Mouse (Mus musculus) R1 (cell line): ENCODE data around the gene Ncoa3.

ENCODE experiments used
- DNase-seq: peaks from one replicate; pipeline ENCODE4 v3.0.0-alpha.2; 2018; ENCODE audit warnings: low read depth, low spot score

The Ncoa3 gene

GRCm38 (mm10) chr2:166032628-166033027, 40.2 kb downstream of the Ncoa3 start:
- no peak for DNase-seq

- no peak for DNase-seq
Measured at GRCm38 (mm10) chr2:166034967-166035490, 42.6 kb downstream of the Ncoa3 start.

GRCm38 (mm10) chr2:166035725-166036124, 43.3 kb downstream of the Ncoa3 start:
- DNase-seq: peak; percentile 87

GRCm38 (mm10) chr2:166039681-166040080, 47.2 kb downstream of the Ncoa3 start:
- DNase-seq: no peak

DNA sequence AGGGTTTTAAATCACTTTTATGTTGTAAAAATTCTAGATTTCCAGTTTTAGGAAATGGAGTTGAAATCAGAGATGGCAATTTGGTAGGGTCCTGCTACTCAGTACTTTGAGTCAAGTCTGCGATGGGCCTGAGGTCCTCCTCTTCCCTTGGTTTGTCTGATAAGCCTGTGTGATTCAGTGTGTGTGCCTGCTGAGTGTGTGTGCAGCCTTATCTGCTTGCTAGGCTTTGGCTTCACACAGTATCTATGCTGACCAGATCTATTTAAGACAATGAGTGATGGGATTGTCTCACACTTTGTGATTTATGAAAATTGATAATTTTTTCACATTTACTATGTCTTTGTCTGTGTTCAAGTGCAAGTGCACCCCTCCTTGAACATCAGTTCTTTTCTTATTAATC, 50.1 kb downstream of the Ncoa3 start:
- DNase-seq: no peak

- no peak for DNase-seq
Measured at GRCm38 (mm10) chr2:166045006-166045405, 52.6 kb downstream of the Ncoa3 start.

- no peak for DNase-seq
Measured at GRCm38 (mm10) chr2:166045549-166046501, 53.4 kb downstream of the Ncoa3 start.

DNA sequence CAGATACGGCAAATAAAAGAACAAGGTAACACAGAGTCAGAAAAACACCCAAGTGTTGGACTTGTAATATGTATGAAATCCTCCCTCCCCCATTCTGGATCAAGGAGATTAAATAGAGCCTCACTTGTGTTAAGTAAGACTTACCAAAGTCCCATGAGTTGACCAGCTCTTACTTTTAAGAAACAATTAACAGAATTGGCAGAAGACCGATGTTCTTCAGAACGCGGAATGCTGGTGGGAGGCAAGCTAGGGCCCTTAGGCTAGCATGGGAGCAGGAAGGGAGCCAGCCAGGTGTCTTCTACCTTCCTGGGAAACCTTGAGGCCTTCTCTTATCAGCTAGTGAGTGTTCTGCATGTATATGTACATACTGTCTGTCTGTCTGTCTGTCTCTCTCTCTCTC, 55.5 kb downstream of the Ncoa3 start:
- no peak for DNase-seq

DNA sequence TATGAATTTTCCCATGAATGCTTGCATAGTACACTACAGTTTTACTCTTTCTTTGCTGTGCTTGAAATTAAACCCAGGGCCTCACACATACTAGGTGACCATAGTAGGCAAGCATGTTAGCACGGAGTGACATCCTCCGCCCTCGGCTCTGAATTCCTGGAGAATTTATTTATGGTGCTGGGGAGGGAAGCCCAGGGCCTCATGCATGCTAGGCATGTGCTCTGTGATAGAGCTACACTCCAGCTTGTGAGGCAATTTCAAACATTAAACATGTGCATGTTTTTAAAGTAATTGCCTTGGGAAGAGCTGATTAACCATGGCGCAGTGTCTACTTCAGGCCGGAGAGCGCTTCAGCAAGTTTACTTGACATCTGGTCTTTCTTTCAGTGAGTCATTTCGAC, 56.4 kb downstream of the Ncoa3 start:
- no peak for DNase-seq

DNA sequence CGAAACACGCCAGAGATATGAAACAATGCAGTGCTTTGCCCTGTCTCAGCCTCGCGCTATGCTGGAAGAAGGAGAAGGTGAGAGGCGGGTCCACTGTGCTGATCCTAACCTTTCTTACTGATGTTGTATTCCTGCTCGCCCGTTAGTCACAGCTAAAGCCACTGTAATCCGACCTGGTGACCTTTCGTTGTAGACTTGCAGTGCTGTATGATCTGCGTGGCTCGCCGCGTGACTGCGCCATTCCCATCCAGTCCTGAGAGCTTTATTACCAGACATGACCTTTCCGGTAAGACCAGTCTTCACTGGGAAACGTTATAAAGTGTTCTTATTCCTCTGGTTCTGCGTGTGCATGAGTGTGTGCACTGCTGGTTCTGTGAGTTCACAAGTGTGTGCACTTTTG, 59.0 kb downstream of the Ncoa3 start:
- DNase-seq: no peak

DNA sequence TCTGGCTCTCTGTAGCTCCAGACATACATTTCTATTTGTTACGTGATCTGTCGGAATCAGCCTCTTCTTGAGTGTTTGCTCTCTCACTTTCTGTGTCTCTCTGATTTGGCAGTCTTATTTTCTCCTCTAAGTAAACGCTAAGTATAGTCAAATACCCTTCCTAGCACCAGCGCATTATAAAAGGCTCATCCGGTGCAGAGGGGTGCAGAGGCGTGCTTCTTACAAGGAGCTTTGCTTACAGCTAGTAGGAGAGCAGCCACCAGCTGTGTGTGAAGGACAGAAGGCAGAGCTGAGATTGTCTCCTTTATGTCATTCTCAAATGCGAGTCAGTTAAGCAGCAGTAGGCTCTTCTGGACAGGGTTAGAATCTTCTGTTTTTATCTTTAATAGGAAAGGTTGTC, 59.5 kb downstream of the Ncoa3 start:
- DNase-seq: peak; percentile 66

- DNase-seq: peak; percentile 58
Measured at GRCm38 (mm10) chr2:166054002-166054539, 61.6 kb downstream of the Ncoa3 start.

DNA sequence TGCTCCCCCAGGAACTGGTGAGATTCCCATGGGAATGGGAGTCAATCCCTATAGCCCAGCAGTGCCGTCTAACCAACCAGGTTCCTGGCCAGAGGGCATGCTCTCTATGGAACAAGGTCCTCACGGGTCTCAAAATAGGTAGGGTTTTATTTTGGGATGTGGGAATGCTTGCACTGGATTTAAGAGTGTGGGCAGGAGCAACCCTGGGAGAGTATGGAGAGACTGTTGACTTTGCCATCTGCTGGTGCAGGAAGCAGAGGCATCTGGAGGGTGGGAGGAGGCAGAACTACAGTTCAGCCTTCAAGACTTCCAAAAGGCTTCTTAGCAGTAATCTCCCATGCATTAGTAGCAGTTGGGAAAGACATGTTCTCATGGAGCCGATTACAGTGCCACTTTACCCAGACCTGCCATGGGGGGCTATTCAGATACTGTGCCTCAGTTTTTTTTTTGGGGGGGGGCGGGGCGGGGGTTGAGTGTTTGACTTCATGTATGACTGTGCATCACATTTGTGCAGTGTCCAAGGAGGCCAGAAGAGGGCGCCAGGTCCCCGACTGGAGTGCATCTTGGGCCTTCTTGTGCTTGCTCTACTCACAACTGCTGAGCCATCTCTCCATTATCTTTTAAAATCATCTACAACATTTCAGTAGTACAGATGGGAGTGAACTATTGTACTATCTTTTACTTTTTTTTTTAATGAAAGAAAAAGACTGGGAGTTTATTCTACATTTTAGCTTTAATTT, 67.4 kb downstream of the Ncoa3 start:
- DNase-seq: peak; percentile 75

GRCm38 (mm10) chr2:166062008-166062407, 69.6 kb downstream of the Ncoa3 start:
- no peak for DNase-seq

GRCm38 (mm10) chr2:166062431-166062830, 70.0 kb downstream of the Ncoa3 start:
- DNase-seq: no peak

DNA sequence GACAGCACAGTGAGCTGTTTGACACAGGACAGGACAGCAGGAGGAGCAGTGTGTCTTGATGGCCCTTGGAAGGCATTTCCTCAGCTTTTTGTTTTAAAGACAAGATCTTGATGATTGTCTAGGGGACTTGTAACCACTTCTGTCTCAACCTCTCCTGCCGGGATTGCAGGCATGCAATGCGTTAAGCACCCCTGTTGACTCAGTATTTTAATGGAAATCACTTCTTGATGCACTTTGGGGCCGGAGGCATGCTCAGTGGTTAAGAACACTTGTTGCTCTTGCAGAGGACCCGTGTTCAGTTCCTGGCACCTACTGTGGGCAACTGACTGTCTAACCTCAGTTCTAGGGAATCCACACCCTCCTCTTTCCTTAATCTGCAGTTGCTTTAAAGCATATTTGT, 74.0 kb downstream of the Ncoa3 start:
- DNase-seq: peak; percentile 83

- no peak for DNase-seq
Measured at GRCm38 (mm10) chr2:166068261-166068660, 75.8 kb downstream of the Ncoa3 start.

DNA sequence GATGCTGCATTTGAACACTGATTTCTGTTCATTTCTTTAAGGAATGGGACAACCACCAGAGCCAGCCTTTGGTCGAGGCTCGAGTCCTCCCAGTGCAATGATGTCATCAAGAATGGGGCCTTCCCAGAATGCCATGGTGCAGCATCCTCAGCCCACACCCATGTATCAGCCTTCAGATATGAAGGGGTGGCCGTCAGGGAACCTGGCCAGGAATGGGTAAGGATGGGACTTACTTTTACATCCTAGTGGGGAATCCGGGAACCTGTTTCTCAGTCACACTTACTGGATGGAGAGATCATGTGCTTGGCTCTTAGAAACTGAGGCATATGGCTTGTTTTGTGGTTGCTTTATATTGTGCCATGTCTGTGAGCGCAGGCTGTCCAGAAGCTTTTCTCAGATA, 76.7 kb downstream of the Ncoa3 start:
- no peak for DNase-seq

DNA sequence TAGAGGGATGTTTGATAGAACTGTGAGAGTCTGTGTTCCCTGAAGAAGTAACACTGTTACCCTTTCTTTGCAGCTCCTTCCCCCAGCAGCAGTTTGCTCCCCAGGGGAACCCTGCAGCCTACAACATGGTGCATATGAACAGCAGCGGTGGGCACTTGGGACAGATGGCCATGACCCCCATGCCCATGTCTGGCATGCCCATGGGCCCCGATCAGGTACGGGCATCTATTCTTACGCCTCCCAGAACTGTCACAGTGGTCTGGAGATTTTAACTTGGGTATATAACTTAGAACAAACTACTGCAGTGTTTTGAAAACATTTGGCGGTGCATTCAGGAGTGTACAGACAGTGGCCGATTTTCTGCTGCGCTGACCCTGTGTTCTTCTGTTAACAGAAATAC, 77.3 kb downstream of the Ncoa3 start:
- no peak for DNase-seq

DNA sequence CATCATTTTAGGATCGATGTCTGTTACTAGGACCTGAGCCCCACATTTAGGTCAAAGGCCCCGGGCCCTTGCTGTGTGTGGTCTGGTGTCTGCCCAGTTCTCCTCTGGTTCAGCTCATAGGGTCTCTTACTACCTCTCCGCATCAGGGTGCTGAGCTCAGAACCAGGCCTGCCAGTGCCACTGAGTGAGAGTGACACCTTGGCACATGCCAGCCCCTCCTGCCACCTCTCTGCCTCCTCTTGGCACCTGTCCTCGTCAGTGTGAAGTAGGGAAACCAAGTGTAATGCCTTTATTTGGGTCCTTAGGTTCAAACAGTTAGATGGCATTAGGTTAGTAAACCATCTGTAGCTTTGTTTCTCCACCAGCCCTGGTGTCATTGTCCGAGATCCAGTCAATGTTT, 79.0 kb downstream of the Ncoa3 start:
- no peak for DNase-seq

DNA sequence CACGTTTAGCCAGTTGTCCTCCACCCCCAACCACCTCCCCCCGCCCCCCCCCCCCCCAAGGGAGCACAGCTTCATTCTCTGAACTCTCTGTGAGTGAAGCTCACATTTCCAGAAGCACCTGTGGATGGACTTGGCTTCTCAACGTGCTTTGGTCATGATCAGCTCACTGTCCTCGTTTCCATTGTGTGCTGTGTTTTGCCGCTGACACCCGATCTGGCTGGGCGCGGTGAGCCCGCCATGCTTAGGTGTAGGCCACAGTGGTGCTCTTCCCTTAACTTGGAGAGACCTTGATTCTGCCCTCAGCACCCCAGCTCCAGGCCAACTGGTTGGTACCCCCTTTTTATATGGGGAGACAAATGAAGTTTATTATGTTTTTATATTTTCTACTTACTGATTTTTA, 79.5 kb downstream of the Ncoa3 start:
- no peak for DNase-seq

- no peak for DNase-seq
Measured at GRCm38 (mm10) chr2:166073082-166073481, 80.6 kb downstream of the Ncoa3 start.
